10 mouse cellular contexts compared by ENCODE assay signal in genomic region chr17:36113979-36114593, GRCm38 (mm10). TPM values are rescaled to one million over a fixed set of nuclear protein-coding genes. Genes with fewer than 3 reads are reported as not detected.
A peak's percentile ranks its signal among the peaks of the same experiment; 100 is the strongest.
DNase-seq lines count a peak whose midpoint lies in the region; ATAC-seq and TF ChIP-seq lines count a peak whose summit lies in the region.
"Not testable (repeated sequence)": the region's sequence is repeated elsewhere in the genome, so short reads cannot be mapped to it uniquely, and the experiment has no call there.
"Had no signal": no experiment of that assay in that cellular context is flagged by ENCODE, and none has a peak within 500 bp of the region (broad histone marks: within the 10 kb centered on the region; RNA-seq: fewer than 3 reads in every experiment).

No protein-coding gene starts in this region.

- 19% methylated on average over 6 of the region's 6 CpGs for WGBS in forebrain, embryonic 12.5 days
- WGBS in hindbrain, postnatal 0 days, result 17% methylated on average over 6 of the region's 6 CpGs

- H3K9ac ChIP-seq in forebrain, embryonic 12.5 days; hindbrain, postnatal 0 days (replicated peaks; ENCODE audit: low read length): not testable (repeated sequence)

- DNase-seq in Muller cell, postnatal 12 days (ENCODE audit: inconsistent ontology term), result peak; percentile 12
- peak; percentile 28 to 37 for DNase-seq in cerebellum, adult 18-20 months
- DNase-seq in hindbrain, postnatal 0 days (ENCODE audit: low spot score), result peak; percentile 73
- DNase-seq in left cerebral cortex, adult 18-20 months (ENCODE audit: low spot score in 2 of 2), result peak; percentile 9 to 22
- DNase-seq in retina, embryonic 14.5 days (ENCODE audit: low spot score), result peak; percentile 70
- DNase-seq in thymus, postnatal 4 days, result peak; percentile 78

- H3K36me3 ChIP-seq in forebrain, embryonic 12.5 days (replicated peaks); hindbrain, postnatal 0 days (ENCODE audit: insufficient read depth, low read length): not testable (repeated sequence)

- not testable (repeated sequence) for H3K4me2 ChIP-seq in forebrain, embryonic 12.5 days; hindbrain, postnatal 0 days (ENCODE audit: low read depth, low read length)

- not testable (repeated sequence) for H3K27ac ChIP-seq in forebrain, embryonic 12.5 days; hindbrain, postnatal 0 days

- ATAC-seq in forebrain, embryonic 12.5 days (ENCODE audit: low FRiP score), result peak; percentile 66; the same call in 1 of the 2 replicates
- ATAC-seq in hindbrain, postnatal 0 days, result peak; percentile 68; the same call in 1 of the 2 replicates
- peak; percentile 66 for ATAC-seq in megakaryocyte, adult 5-6 weeks (ENCODE audit: poor library complexity, severe bottlenecking)

- H3K4me3 ChIP-seq in forebrain, embryonic 12.5 days (replicated peaks); hindbrain, postnatal 0 days (ENCODE audit: low read length): not testable (repeated sequence)

- peak; percentile 72 for TF ChIP-seq CTCF in hindbrain, postnatal 0 days (IDR thresholded peaks at IDR 0.05; ENCODE audit: low read depth)

- peaks cover 45% of the 10 kb centered on the region for H3K27me3 ChIP-seq in forebrain, embryonic 12.5 days
- H3K27me3 ChIP-seq in hindbrain, postnatal 0 days (ENCODE audit: insufficient read depth, low read length), result not testable (repeated sequence)

- not testable (repeated sequence) for H3K9me3 ChIP-seq in forebrain, embryonic 12.5 days; hindbrain, postnatal 0 days (ENCODE audit: low read length)

- H3K4me1 ChIP-seq in forebrain, embryonic 12.5 days; hindbrain, postnatal 0 days (ENCODE audit: insufficient read depth, low read length): not testable (repeated sequence)

RNA-seq across cellular contexts. Expression of gene Gm19684, which starts 7.4 kb away (rescaled TPM):
- polyA plus RNA-seq in forebrain, embryonic 12.5 days (2016; fragmentation: Nextera tagmentation; extraction: Ambion mirVana), result not detected in 2 replicates
- total RNA-seq in hindbrain, postnatal 0 days (2014; rRNA removed), result not detected in 2 replicates
- not detected in 2 replicates for polyA plus RNA-seq in hindbrain, postnatal 0 days (2015; fragmentation: Nextera tagmentation; extraction: Ambion mirVana)
- not detected for total RNA-seq in left cerebral cortex, adult 18-20 months (2021)
- 0.62 TPM in 1 of 2 replicates, not detected in the other for total RNA-seq in megakaryocyte, adult 5-6 weeks (2015)
- total RNA-seq in megakaryocyte, adult 5-6 weeks (2017), result 0.12 and 0.15 TPM in 2 replicates
- polyA plus RNA-seq: lung, embryonic 15.5 days had no signal

RNA-seq across cellular contexts. Expression of gene Gm7030, which starts 15.1 kb away (rescaled TPM):
- polyA plus RNA-seq in forebrain, embryonic 12.5 days (2016; fragmentation: Nextera tagmentation; extraction: Ambion mirVana), result not detected in 2 replicates
- total RNA-seq in hindbrain, postnatal 0 days (2014; rRNA removed), result not detected in 2 replicates
- polyA plus RNA-seq in hindbrain, postnatal 0 days (2015; fragmentation: Nextera tagmentation; extraction: Ambion mirVana), result not detected in 2 replicates
- total RNA-seq in left cerebral cortex, adult 18-20 months (2021), result not detected
- not detected in 2 replicates for total RNA-seq in megakaryocyte, adult 5-6 weeks (2015)
- total RNA-seq in megakaryocyte, adult 5-6 weeks (2017), result not detected in 2 replicates
- total RNA-seq: gastrocnemius, adult 8-10 months had no signal

RNA-seq across cellular contexts. Expression of gene Gm8909, which starts 54.3 kb away (rescaled TPM):
- not detected in 2 replicates for polyA plus RNA-seq in forebrain, embryonic 12.5 days (2016; fragmentation: Nextera tagmentation; extraction: Ambion mirVana)
- not detected in 2 replicates for total RNA-seq in hindbrain, postnatal 0 days (2014; rRNA removed)
- polyA plus RNA-seq in hindbrain, postnatal 0 days (2015; fragmentation: Nextera tagmentation; extraction: Ambion mirVana), result 0.28 and 0.35 TPM in 2 replicates
- total RNA-seq in left cerebral cortex, adult 18-20 months (2021), result not detected
- not detected in 2 replicates for total RNA-seq in megakaryocyte, adult 5-6 weeks (2015)
- not detected in 2 replicates for total RNA-seq in megakaryocyte, adult 5-6 weeks (2017)
- total RNA-seq: gastrocnemius, adult 8-10 months had no signal

RNA-seq across cellular contexts. Expression of gene Gm11127, which starts 55.9 kb away (rescaled TPM):
- not detected in 2 replicates for polyA plus RNA-seq in forebrain, embryonic 12.5 days (2016; fragmentation: Nextera tagmentation; extraction: Ambion mirVana)
- total RNA-seq in hindbrain, postnatal 0 days (2014; rRNA removed), result not detected in 2 replicates
- not detected in 2 replicates for polyA plus RNA-seq in hindbrain, postnatal 0 days (2015; fragmentation: Nextera tagmentation; extraction: Ambion mirVana)
- total RNA-seq in left cerebral cortex, adult 18-20 months (2021), result 1 to 10 TPM; 1.4 TPM
- not detected in 2 replicates for total RNA-seq in megakaryocyte, adult 5-6 weeks (2015)
- not detected in 2 replicates for total RNA-seq in megakaryocyte, adult 5-6 weeks (2017)
- polyA plus RNA-seq: lung, embryonic 15.5 days had no signal

Comparison
In these comparisons a context has a peak if more than half of its experiments do, and no peak if none do; other contexts are left out.
1. DNase-seq: peak in every context shown above with its lines; median percentile 78 in thymus, postnatal 4 days; 73 in hindbrain, postnatal 0 days; 70 in retina, embryonic 14.5 days; 32 in cerebellum, adult 18-20 months; 16 in left cerebral cortex, adult 18-20 months; 12 in Muller cell, postnatal 12 days.